In genomic region chr11:74551568-74551967, GRCm38 (mm10) we compare ENCODE assay signal across 33 mouse cellular contexts. TPM values are rescaled to one million over a fixed set of nuclear protein-coding genes. Genes with fewer than 3 reads are reported as not detected.
DNase-seq lines count a peak whose midpoint lies in the region; ATAC-seq and TF ChIP-seq lines count a peak whose summit lies in the region.
"Had no signal": no experiment of that assay in that cellular context is flagged by ENCODE, and none has a peak within 500 bp of the region (broad histone marks: within the 10 kb centered on the region; RNA-seq: fewer than 3 reads in every experiment).

No protein-coding gene starts in this region.

- intact Hi-C loops in left cerebral cortex, adult 2 months (cut with DNase I): no loop called here
- intact Hi-C loops in left cerebral cortex, postnatal 4 days (cut with DNase I): no loop called here

- no peak overlapping the region for H3K4me2 ChIP-seq in CH12.LX (ENCODE audit: insufficient read depth, low read depth, poor library complexity, severe bottlenecking)
- H3K4me2 ChIP-seq: embryonic facial prominence, embryonic 13.5 days; forebrain, embryonic 12.5 days; heart, embryonic 15.5 days; hindbrain, embryonic 13.5 days; liver, embryonic 15.5 days; lung, embryonic 15.5 days; midbrain, embryonic 11.5 days; neural tube, embryonic 12.5 days had no signal

- TF ChIP-seq RAD21 in CH12.LX (IDR thresholded peaks at IDR 0.05; ENCODE audit: low read depth, low read length): no peak

- H3K9me3 ChIP-seq in CH12.LX (replicated peaks; ENCODE audit: low read length): no peaks in the 10 kb centered on the region
- H3K9me3 ChIP-seq: embryonic facial prominence, embryonic 13.5 days; forebrain, embryonic 12.5 days; heart, embryonic 10.5 days; heart, embryonic 15.5 days; hindbrain, embryonic 13.5 days; liver, embryonic 15.5 days; lung, embryonic 15.5 days; neural tube, embryonic 12.5 days had no signal

- H3K4me3 ChIP-seq in left cerebral cortex, adult 2 months: no peak overlapping the region
- no peak overlapping the region for H3K4me3 ChIP-seq in CH12.LX (replicated peaks in 1 of 3; ENCODE audit: low read depth in 2 of 3, low read length in 2 of 3, poor library complexity in 1 of 3)
- H3K4me3 ChIP-seq: embryonic facial prominence, embryonic 13.5 days; erythroblast, embryonic 14.5 days; forebrain, embryonic 12.5 days; heart, embryonic 10.5 days; heart, embryonic 15.5 days; hindbrain, embryonic 13.5 days; liver, embryonic 15.5 days; lung, embryonic 15.5 days; myocyte; neural tube, embryonic 12.5 days had no signal

- no peak overlapping the region for H3K9ac ChIP-seq in CH12.LX (ENCODE audit: insufficient read depth, low read depth)
- H3K9ac ChIP-seq: embryonic facial prominence, embryonic 13.5 days; forebrain, embryonic 12.5 days; forebrain, postnatal 0 days; heart, embryonic 15.5 days; hindbrain, embryonic 13.5 days; liver, embryonic 15.5 days; lung, embryonic 15.5 days; neural tube, embryonic 12.5 days had no signal

- peaks cover 12 to 35% of the 10 kb centered on the region in 2 experiments for H3K4me1 ChIP-seq in CH12.LX (ENCODE audit: control insufficient read depth in 1 of 2, insufficient read depth in 2 of 2)

- H3K27me3 ChIP-seq in CH12.LX (replicated peaks): no peaks in the 10 kb centered on the region
- H3K27me3 ChIP-seq: embryonic facial prominence, embryonic 13.5 days; forebrain, embryonic 12.5 days; heart, embryonic 15.5 days; hindbrain, embryonic 13.5 days; liver, embryonic 15.5 days; lung, embryonic 15.5 days; neural tube, embryonic 12.5 days; Patski had no signal

- peak overlapping the region; percentile 42 for H3K27ac ChIP-seq in left cerebral cortex, adult 2 months
- H3K27ac ChIP-seq in CH12.LX (ENCODE audit: insufficient read depth, low read depth): no peak overlapping the region
- H3K27ac ChIP-seq: embryonic facial prominence, embryonic 13.5 days; forebrain, embryonic 12.5 days; hindbrain, embryonic 13.5 days; liver, embryonic 15.5 days; neural tube, embryonic 12.5 days; stomach, postnatal 0 days had no signal

- no peak for TF ChIP-seq CTCF in left cerebral cortex, adult 2 months (IDR thresholded peaks at IDR 0.05)
- no peak for TF ChIP-seq CTCF in CH12.LX (conservative IDR thresholded peaks at IDR 0.05 in 1 of 2, IDR thresholded peaks at IDR 0.05 in 1 of 2; ENCODE audit: low read depth in 2 of 2, low read length in 2 of 2)

- no peak for TF ChIP-seq EP300 in CH12.LX (IDR thresholded peaks at IDR 0.05; ENCODE audit: low read length)

- H3K79me2 ChIP-seq in CH12.LX (replicated peaks; ENCODE audit: control insufficient read depth, extremely low read depth, insufficient read depth, poor library complexity, severe bottlenecking): no peaks in the 10 kb centered on the region

- ATAC-seq in megakaryocyte, adult 5-6 weeks (ENCODE audit: poor library complexity, severe bottlenecking): peak; percentile 19
- ATAC-seq: forebrain, postnatal 0 days; intestine, postnatal 0 days; midbrain, embryonic 16.5 days; Patski had no signal

- dilution Hi-C loops in CH12.LX (cut with MboI; ENCODE audit: extremely low pct_ligation_motif_present, extremely low pct_unique_long_range_greater_than_20kb, low sequenced_read_pairs): no loop called here

- no peaks in the 10 kb centered on the region for H3K36me3 ChIP-seq in CH12.LX (replicated peaks in 1 of 2; ENCODE audit: control insufficient read depth in 1 of 2, insufficient read depth in 1 of 2, low read length in 1 of 2)
- H3K36me3 ChIP-seq: embryonic facial prominence, embryonic 13.5 days; forebrain, embryonic 12.5 days; heart, embryonic 10.5 days; heart, embryonic 15.5 days; hindbrain, embryonic 13.5 days; liver, embryonic 15.5 days; lung, embryonic 15.5 days; neural tube, embryonic 12.5 days had no signal

- in situ Hi-C loops in CH12.LX (cut with MboI; ENCODE audit: low pct_ligation_motif_present, low pct_unique_long_range_greater_than_20kb, low sequenced_read_pairs): no loop called here

- DNase-seq in left cerebral cortex, adult 2 months (ENCODE audit: extremely low spot score in 1 of 2, low spot score in 2 of 2): no peak
- no peak for DNase-seq in left cerebral cortex, postnatal 4 days
- no peak for DNase-seq in CH12.LX (ENCODE audit: extremely low read depth)
- peak; percentile 28 for DNase-seq in adipocyte (ENCODE audit: low spot score)
- DNase-seq in heart, adult 8-10 months (ENCODE audit: low spot score): no peak
- no peak for DNase-seq in cerebellum, postnatal 4 days (ENCODE audit: low spot score in 2 of 2)
- DNase-seq: B cell, adult 2 months; cerebellum, adult 8-10 months; forebrain, postnatal 0 days; heart, postnatal 36 days; kidney, adult 9 months; kidney, postnatal 14 days; layer of hippocampus, postnatal 36 days; liver; right cerebral cortex, postnatal 4 days; thymus, adult 18-20 months; thymus, postnatal 25 days had no signal

- TF ChIP-seq POLR2A in CH12.LX (IDR thresholded peaks at IDR 0.05; ENCODE audit: low read depth, low read length): no peak

TF ChIP-seq in CH12.LX, 34 proteins besides CTCF, POLR2A, EP300 and RAD21:
- TF ChIP-seq KAT2A (IDR thresholded peaks at IDR 0.05; ENCODE audit: insufficient replicate concordance, low read length): no peak
- TF ChIP-seq ZNF384 (IDR thresholded peaks at IDR 0.05; ENCODE audit: low read depth, low read length): peak; percentile 55

RNA-seq across cellular contexts. Expression of gene Rap1gap2, which starts 59.1 kb away (rescaled TPM):
- 100 to 1,000 TPM; 186 to 188 TPM for total RNA-seq in left cerebral cortex, adult 2 months (2021)
- 10 to 100 TPM; 77.8 to 87.8 TPM for total RNA-seq in left cerebral cortex, postnatal 4 days (2021)
- 74.6 and 79.8 TPM in 2 replicates for total RNA-seq in CH12.LX (2012; rRNA removed)
- 53.8 and 55.4 TPM in 2 replicates for total RNA-seq in CH12.LX (2014; rRNA removed)
- 69.8 and 76.6 TPM in 2 replicates for polyA plus RNA-seq in CH12.LX (2012; ENCODE audit: insufficient read length, low read depth)
- total RNA-seq in megakaryocyte, adult 5-6 weeks (2015): 22.2 and 22.3 TPM in 2 replicates
- total RNA-seq in megakaryocyte, adult 5-6 weeks (2017): 33.9 and 34.3 TPM in 2 replicates
- total RNA-seq in heart, adult 8-10 months (2022): 10 to 100 TPM; 74.3 to 93.7 (median 83.1) TPM
